Mouse (Mus musculus) left cerebral cortex, adult 2 months (tissue): ENCODE data around the gene 2610301B20Rik. TPM values are rescaled to one million over a fixed set of nuclear protein-coding genes. Genes with fewer than 3 reads are reported as not detected.
"Not testable (repeated sequence)": the region's sequence is repeated elsewhere in the genome, so short reads cannot be mapped to it uniquely, and the experiment has no call there.

Experiments
- DNase-seq, 2 experiments: peaks; one replicate each; pipeline ENCODE4 v3.0.0; 2021 to 2022; ENCODE audit warnings: low spot score in 2 of 2, mixed read lengths in 1 of 2; ENCODE audit errors: extremely low spot score in 1 of 2
- H3K27ac ChIP-seq: fragments of 200-600 bp; 2 replicates; pipeline ENCODE4 v1.8.1; 2022
- H3K4me3 ChIP-seq: fragments of 200-600 bp; 2 replicates; pipeline ENCODE4 v1.8.1; 2022
- CTCF ChIP-seq: fragments of 200-600 bp; IDR thresholded peaks from 2 replicates; pipeline ENCODE4 v1.8.1; 2022; ENCODE audit warnings: antibody characterized with exemption, mild to moderate bottlenecking, moderate library complexity
- intact Hi-C: fragments of 180-260 bp; cut with DNase I; formaldehyde crosslinking; loops from one replicate; pipeline ENCODE4 v1.15.1; 2025
- total RNA-seq, 2 experiments: library from RNA; stranded (reverse); gene quantifications; 2 replicates each; pipeline ENCODE4 v1.2.3; 2021

Gene 2610301B20Rik
- total RNA-seq, 2 experiments from 2014 or later: 31.6 to 37.1 TPM

DNA sequence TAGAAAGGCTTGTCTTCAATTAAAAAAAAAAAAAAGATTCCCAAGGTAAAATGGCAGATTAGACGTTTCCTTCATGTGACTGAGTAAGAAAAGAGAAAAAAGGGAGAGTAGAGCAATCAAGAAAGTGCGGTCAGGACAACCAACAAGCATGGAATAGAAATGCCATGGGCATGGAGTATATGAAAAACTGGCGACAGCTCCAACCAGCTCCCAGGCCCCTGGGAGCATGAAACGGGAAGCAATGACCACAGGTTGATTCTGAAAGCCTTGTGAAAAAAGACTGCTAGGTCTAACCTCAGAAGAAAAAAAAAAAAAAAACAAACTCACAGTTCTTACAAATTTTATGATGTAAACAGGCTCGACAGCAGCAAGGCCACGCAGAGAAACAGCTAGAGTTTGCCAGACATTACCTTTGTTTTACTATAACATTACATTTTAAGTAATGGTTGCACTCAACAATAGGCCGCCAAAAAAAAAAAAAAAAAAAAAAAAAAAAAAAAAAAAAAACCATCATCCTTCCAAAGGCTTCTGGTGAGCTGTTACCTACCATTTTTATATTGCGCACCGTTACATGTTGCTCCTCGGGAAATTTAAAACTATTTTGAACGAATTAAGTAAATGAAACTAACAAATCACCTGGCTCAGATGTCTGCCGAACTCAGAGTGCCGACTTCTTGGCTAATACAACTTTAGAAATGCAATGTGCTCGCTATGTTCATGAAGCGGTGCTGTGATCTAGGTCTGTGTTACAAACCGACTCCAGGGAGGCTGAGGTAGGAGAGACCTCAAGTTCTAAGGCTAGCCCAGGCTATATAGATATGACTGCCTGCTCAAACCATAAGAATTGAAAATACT is 1.4 kb upstream of the 2610301B20Rik start:
- no peak for DNase-seq
- H3K4me3 ChIP-seq: peak overlapping the region; percentile 95
- no peak overlapping the region for H3K27ac ChIP-seq
- no peak for TF ChIP-seq CTCF
- intact Hi-C loops: no loop called here

DNA sequence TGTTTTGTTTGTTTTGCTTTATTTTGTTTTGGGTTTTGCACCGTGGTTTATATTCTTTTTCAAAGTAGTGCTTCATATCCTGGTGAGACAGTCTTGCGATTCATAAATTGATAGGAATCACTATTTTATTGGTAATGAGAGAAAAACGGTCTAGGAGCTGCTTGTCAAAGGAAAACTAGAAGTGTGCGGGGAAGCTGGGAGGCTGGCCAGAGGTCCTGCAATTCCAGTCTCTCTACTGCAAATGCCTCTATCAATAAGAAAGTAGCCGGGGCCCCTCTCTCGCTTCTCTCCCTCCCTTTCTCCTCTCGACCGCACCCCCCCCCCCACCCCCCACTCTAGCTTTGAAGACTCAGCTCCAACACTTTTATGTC is 764 bp upstream of the 2610301B20Rik start:
- intact Hi-C loops: no loop called here
- Histone ChIP-seq H3K4me3 (peak overlapping the region; percentile 95), H3K27ac (0 out of 2 replicates have a peak overlapping the region, but pooled peaks have one; percentile 28)
- peak in 1 of 2 experiments; percentile 26 for DNase-seq
- no peak for TF ChIP-seq CTCF

GRCm38 (mm10) chr4:10874718-10875121 is 422 bp downstream of the 2610301B20Rik start:
- no peak for TF ChIP-seq CTCF
- intact Hi-C loops: no loop called here
- DNase-seq: peak in 1 of 2 experiments; percentile 45
- Histone ChIP-seq H3K27ac (peak overlapping the region; percentile 99), H3K4me3 (peak overlapping the region; percentile 95)

GRCm38 (mm10) chr4:10875407-10875806 is 1.1 kb downstream of the 2610301B20Rik start:
- Histone ChIP-seq H3K27ac (peak overlapping the region; percentile 99), H3K4me3 (peak overlapping the region; percentile 95)
- intact Hi-C loops: no loop called here
- DNase-seq: peak; percentile 16 to 32
- no peak for TF ChIP-seq CTCF

GRCm38 (mm10) chr4:10877057-10877456 is 2.8 kb downstream of the 2610301B20Rik start:
- intact Hi-C loops: no loop called here
- DNase-seq: no peak
- no peak for TF ChIP-seq CTCF
- Histone ChIP-seq H3K4me3 (no peak overlapping the region), H3K27ac (no peak overlapping the region)

DNA sequence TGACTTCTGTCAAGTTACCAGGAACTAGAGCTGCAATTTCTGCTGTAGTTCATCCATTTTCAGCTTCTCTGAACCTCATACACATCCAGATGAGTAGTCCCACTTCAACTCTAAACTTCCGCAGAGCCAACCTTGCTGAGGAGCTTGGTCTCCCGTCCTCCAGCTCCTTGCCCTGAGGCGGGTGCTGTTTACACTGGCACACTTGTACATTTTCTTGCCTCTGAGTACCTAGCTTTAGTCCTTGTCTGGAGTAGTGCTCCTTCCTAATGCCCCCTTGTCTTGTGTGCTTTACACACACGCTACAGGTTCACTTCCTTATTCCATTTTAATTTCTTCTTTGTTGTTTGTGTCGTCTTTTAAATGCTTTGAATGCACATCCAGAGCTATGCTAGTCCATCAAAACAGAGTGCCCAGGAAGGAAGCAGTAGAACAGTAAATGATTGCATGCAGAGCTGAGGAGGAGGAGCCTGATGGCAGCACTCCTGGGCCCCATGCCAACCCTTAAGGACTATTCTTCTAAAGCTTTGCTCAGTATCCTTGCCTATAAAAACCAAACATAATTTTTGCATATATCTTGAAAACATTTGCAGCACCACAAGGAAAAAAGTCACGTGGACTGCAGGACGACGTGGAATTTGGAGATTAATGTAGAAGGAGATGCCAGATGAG is 9.6 kb downstream of the 2610301B20Rik start:
- no peak for TF ChIP-seq CTCF
- Histone ChIP-seq H3K4me3 (no peak overlapping the region), H3K27ac (no peak overlapping the region)
- intact Hi-C loops: no loop called here
- no peak for DNase-seq

DNA sequence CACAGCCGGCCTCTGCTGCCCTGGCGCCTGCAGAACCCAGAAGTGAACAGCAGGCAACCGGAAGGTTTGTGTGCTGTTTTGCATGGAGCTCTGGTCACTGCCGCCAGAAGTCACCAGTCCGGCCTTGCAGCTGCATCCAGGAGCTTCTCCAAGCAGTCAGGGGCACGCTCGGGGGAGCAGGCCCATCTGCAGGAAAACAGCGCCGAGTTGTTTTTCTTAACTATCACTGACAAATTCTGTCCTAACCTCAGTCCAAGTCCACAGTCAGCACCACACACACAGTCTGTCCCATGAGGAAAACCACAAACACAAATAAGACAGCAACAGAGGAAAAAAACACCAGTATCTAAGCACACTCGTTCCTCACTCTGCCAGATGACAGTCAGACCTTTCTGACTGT is 14.5 kb downstream of the 2610301B20Rik start:
- intact Hi-C loops: no loop called here

GRCm38 (mm10) chr4:10896262-10896661 is 22.0 kb downstream of the 2610301B20Rik start:
- DNase-seq: no peak
- H3K27ac ChIP-seq: no peak overlapping the region
- H3K4me3 ChIP-seq: no peak overlapping the region
- intact Hi-C loops: no loop called here
- TF ChIP-seq CTCF: no peak

More for the DNA sequence above, 14.5 kb downstream of the 2610301B20Rik start:
- no peak for TF ChIP-seq CTCF
- no peak overlapping the region for H3K4me3 ChIP-seq
- no peak for DNase-seq
- H3K27ac ChIP-seq: no peak overlapping the region

DNA sequence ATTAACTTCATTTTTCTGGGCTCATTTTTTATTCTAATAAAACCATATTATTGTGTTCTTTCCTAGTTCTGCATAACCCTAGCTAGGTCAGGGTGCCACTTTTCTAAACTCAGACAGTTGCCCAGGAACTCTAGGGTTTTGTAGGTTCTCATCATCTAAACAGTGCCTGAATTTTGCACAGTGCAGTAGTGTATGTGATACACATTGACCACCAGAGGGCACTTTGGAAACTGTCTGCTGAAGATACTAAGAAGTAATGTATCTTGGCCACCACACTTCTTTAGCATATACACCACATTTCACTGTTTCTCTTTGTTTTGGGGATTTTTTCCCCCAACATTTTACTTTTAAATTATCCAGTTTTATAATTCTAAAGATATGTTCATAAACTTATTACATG is 22.6 kb downstream of the 2610301B20Rik start:
- intact Hi-C loops: no loop called here
- no peak for DNase-seq
- Histone ChIP-seq H3K4me3 (no peak overlapping the region), H3K27ac (no peak overlapping the region)
- TF ChIP-seq CTCF: peak; percentile 76

GRCm38 (mm10) chr4:10905234-10905801 is 31.0 kb downstream of the 2610301B20Rik start:
- no peak overlapping the region for H3K27ac ChIP-seq
- intact Hi-C loops: no loop called here
- no peak for TF ChIP-seq CTCF
- H3K4me3 ChIP-seq: no peak overlapping the region
- no peak for DNase-seq

- not testable (repeated sequence) for H3K27ac ChIP-seq, DNase-seq
These were observed 37.1 kb downstream of the 2610301B20Rik start for GRCm38 (mm10) chr4:10911417-10911816.

GRCm38 (mm10) chr4:10911909-10912478 is 37.7 kb downstream of the 2610301B20Rik start:
- TF ChIP-seq CTCF: no peak
- Histone ChIP-seq H3K27ac (no peak overlapping the region), H3K4me3 (no peak overlapping the region)
- intact Hi-C loops: loop anchor here (1.0 to 10.0 kb wide), 5 partner anchors 115 to 543 kb away; no protein-coding TSS in a partner anchor
- no peak for DNase-seq

More at GRCm38 (mm10) chr4:10911417-10911816, 37.1 kb downstream of the 2610301B20Rik start:
- intact Hi-C loops: loop anchor here (5.0 to 10.0 kb wide), 4 partner anchors 116 to 543 kb away; no protein-coding TSS in a partner anchor
- H3K4me3 ChIP-seq: not testable (repeated sequence)
